Mouse (Mus musculus) liver, adult 2 months (tissue): ENCODE results near the gene Chn2.

ENCODE experiments used
- CTCF ChIP-seq: fragments of 200-500 bp; IDR thresholded peaks from 2 replicates; pipeline ENCODE4 v1.5.1; 2011; ENCODE audit warnings: low read depth, low read length, control low read depth
- POLR2A ChIP-seq: fragments of 200-500 bp; IDR thresholded peaks from 2 replicates; pipeline ENCODE4 v1.6.1; 2011; ENCODE audit warnings: low read length, control low read depth; ENCODE audit not compliant: insufficient read depth; ENCODE audit errors: extremely low read depth

DNA sequence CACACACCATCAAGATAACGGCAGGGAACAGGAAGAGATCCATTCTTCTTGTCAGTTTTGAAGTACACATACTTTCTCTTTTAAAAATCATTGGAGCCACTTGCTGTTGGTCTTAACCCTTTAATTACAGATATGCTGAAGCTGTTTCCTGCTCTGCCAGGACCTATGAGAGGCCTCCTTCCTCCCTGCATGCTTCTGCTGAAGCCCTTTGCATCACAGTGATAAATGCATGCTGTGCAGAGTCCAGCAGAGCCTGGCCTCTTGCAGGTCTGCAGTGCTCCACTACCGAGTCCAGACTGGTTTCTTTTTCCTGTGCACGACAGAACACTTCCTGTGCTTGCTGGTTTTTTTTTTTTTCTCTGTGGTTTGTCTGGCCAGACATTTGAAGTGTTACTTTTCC lies 119.0 kb downstream of the Chn2 start:
- TF ChIP-seq POLR2A (no peak), CTCF (no peak)
